Mouse (Mus musculus) neural tube, embryonic 12.5 days (tissue): ENCODE measurements around the gene Rhox7b. TPM values are rescaled to one million over a fixed set of nuclear protein-coding genes. Genes with fewer than 3 reads are reported as not detected.
"Not testable (repeated sequence)": the region's sequence is repeated elsewhere in the genome, so short reads cannot be mapped to it uniquely, and the experiment has no call there.

Source experiments
- ATAC-seq: fragments of 200-750 bp; cut with Nextera tagmentation; 2 replicates; pipeline ENCODE4 v1.8.0; 2017; ENCODE audit warnings: low read depth, mild to moderate bottlenecking, moderate TSS enrichment, moderate library complexity; ENCODE audit not compliant: low FRiP score
- H3K27ac ChIP-seq: fragments of 300-500 bp; sonication (generic); 2 replicates; pipeline ENCODE4 v1.5.1; 2016
- H3K27me3 ChIP-seq: fragments of 300-500 bp; sonication (generic); replicated peaks from 2 replicates; pipeline ENCODE4 v1.6.1; 2016; ENCODE audit warnings: mild to moderate bottlenecking
- H3K36me3 ChIP-seq: fragments of 300-500 bp; sonication (generic); 2 replicates; pipeline ENCODE4 v1.6.1; 2016; ENCODE audit warnings: mild to moderate bottlenecking
- H3K4me1 ChIP-seq: fragments of 300-500 bp; sonication (generic); 2 replicates; pipeline ENCODE4 v1.6.1; 2016
- H3K4me2 ChIP-seq: fragments of 300-500 bp; sonication (generic); replicated peaks from 2 replicates; pipeline ENCODE4 v1.6.1; 2016; ENCODE audit warnings: mild to moderate bottlenecking
- H3K4me3 ChIP-seq: fragments of 300-500 bp; sonication (generic); 2 replicates; pipeline ENCODE4 v1.5.1; 2016
- H3K9ac ChIP-seq: fragments of 300-500 bp; sonication (generic); 2 replicates; pipeline ENCODE4 v1.6.1; 2016; ENCODE audit warnings: mild to moderate bottlenecking
- H3K9me3 ChIP-seq: fragments of 300-500 bp; sonication (generic); 2 replicates; pipeline ENCODE4 v1.6.1; 2016; ENCODE audit warnings: mild to moderate bottlenecking
- WGBS: fragments of 180-500 bp; shearing (Covaris S2); methylation state at CpG from one replicate; pipeline ENCODE4 v1.1.7; 2016; 5-methylcytosine and 5-hydroxymethylcytosine counted together
- polyA plus RNA-seq: library from polyadenylated mRNA; unstranded; fragments of >200 nt; fragmentation: Nextera tagmentation; extraction: Ambion mirVana; gene quantifications from 2 replicates; pipeline ENCODE4 v1.2.1, GENCODE M21; 2016

The Rhox7b gene
- not detected in 2 replicates for polyA plus RNA-seq

- H3K9me3 ChIP-seq, H3K9ac ChIP-seq, H3K36me3 ChIP-seq, H3K27me3 ChIP-seq, H3K4me2 ChIP-seq, H3K27ac ChIP-seq, H3K4me3 ChIP-seq, H3K4me1 ChIP-seq, ATAC-seq: not testable (repeated sequence)
- 84% methylated on average over 9 of the region's 9 CpGs for WGBS
Observed at GRCm38 (mm10) chrX:37897132-37897531, at the start of gene Rhox7b. TSS of gene Rhox7b (minus strand) at chrX:37897232.

- Histone ChIP-seq H3K9ac (no peak overlapping the region), H3K27ac (no peak overlapping the region), H3K36me3 (no peaks in the 10 kb centered on the region), H3K4me2 (no peak overlapping the region), H3K9me3 (no peaks in the 10 kb centered on the region), H3K4me3 (no peak overlapping the region), H3K27me3 (no peaks in the 10 kb centered on the region), H3K4me1 (no peaks in the 10 kb centered on the region)
- WGBS = 75% methylated on average over 4 of the region's 4 CpGs
- ATAC-seq = no peak
Observed at GRCm38 (mm10) chrX:37916311-37916710, 19.3 kb upstream of the Rhox7b start.

GRCm38 (mm10) chrX:37908581-37908980 lies 11.5 kb upstream of the Rhox7b start:
- Histone ChIP-seq H3K27me3 (no peaks in the 10 kb centered on the region), H3K4me1 (no peaks in the 10 kb centered on the region), H3K9me3 (no peaks in the 10 kb centered on the region), H3K4me2 (no peak overlapping the region), H3K27ac (no peak overlapping the region), H3K9ac (no peak overlapping the region), H3K4me3 (no peak overlapping the region), H3K36me3 (no peaks in the 10 kb centered on the region)
- ATAC-seq = no peak
- WGBS = 55% methylated on average over 7 of the region's 7 CpGs

DNA sequence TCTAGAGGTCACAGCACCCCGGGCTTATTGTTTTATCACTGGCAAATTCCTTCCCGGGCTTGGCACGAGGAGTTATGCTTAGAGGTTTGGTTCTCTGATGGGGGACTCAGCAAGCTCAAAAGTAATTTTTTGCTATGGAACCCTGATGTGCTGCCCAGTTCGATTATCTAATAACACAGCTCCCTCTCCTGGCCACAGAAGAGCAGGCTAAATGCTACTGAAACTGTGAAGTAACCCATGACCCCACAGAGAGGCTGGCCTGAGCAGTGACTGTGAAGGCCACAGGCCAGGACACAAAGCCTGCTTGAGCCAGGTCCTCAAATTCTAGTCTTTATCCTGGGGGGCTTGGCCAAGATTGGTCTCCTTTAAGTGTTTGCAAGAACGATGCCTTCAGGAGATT lies 6.7 kb upstream of the Rhox7b start:
- no peak overlapping the region for H3K4me2 ChIP-seq
- no peaks in the 10 kb centered on the region for H3K27me3 ChIP-seq
- 79% methylated on average over 5 of the region's 5 CpGs for WGBS
- no peak overlapping the region for H3K4me3 ChIP-seq
- no peaks in the 10 kb centered on the region for H3K9me3 ChIP-seq
- no peak for ATAC-seq
- H3K4me1 ChIP-seq = no peaks in the 10 kb centered on the region
- no peaks in the 10 kb centered on the region for H3K36me3 ChIP-seq
- no peak overlapping the region for H3K9ac ChIP-seq
- no peak overlapping the region for H3K27ac ChIP-seq

DNA sequence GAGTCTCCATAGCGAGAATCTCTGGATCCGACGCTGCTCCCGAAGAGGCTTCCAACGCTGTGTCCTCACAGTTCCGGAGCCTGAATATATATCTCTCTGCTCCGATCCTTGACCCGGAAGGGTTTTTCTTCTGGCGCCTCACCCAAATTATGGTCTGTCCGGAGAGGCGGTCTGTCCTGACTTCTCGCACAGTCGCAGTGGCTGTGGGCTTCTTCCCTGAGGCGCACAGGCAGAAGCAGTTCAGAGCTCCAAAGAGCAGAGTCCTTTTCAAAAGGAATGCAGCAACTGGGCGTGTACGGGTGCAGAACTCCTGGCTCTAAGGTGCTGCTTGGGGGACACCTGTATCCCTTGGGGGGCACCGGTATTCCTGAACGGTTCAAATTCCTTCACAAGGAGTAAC lies 4.6 kb upstream of the Rhox7b start, which contains the start of gene Rhox9:
Gene Rhox9 (minus strand): TSS at position 101 of the 400 bp plus-strand sequence.
- H3K36me3 ChIP-seq, H3K27ac ChIP-seq, ATAC-seq, H3K9ac ChIP-seq, H3K9me3 ChIP-seq, H3K4me1 ChIP-seq, H3K4me3 ChIP-seq, H3K27me3 ChIP-seq, H3K4me2 ChIP-seq: not testable (repeated sequence)
- 93% methylated on average over 10 of the region's 18 CpGs for WGBS

- 78% methylated on average over 4 of the region's 4 CpGs for WGBS
- Histone ChIP-seq H3K27me3 (no peaks in the 10 kb centered on the region), H3K27ac (no peak within 1 kb of the TSS), H3K4me1 (no peaks in the 10 kb centered on the region), H3K9me3 (no peaks in the 10 kb centered on the region), H3K9ac (no peak within 1 kb of the TSS), H3K4me3 (no peak within 1 kb of the TSS), H3K36me3 (no peaks in the 10 kb centered on the region), H3K4me2 (no peak within 1 kb of the TSS)
- no peak for ATAC-seq
Observed at GRCm38 (mm10) chrX:37878844-37879243, 18.2 kb downstream of the Rhox7b start, which contains the start of gene Rhox8. TSS of gene Rhox8 (minus strand) at chrX:37878944.

DNA sequence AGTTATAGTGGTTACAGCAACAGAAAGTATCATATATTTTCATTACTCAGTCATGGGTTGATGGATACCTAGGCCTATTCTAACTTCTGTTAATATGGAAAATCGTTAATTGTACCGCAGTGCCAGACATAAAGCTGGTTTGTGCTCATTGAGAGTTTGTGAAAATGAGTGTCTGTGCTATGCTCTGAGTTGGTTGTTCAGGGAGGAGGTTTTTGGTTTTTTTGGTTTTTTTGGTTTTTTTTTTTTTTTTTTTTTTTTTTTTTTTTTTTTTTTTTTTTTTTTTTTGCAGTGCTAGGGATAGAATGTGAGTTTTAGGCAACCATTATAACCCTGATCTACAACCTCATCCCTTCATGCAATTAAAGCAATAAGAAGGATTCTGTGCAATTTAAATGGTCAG lies 25.4 kb downstream of the Rhox7b start:
- Histone ChIP-seq H3K9ac (no peak overlapping the region), H3K27ac (no peak overlapping the region), H3K9me3 (no peaks in the 10 kb centered on the region), H3K27me3 (no peaks in the 10 kb centered on the region), H3K4me3 (no peak overlapping the region), H3K4me2 (no peak overlapping the region), H3K36me3 (no peaks in the 10 kb centered on the region), H3K4me1 (no peaks in the 10 kb centered on the region)
- no peak for ATAC-seq
- 97% methylated on average over 2 of the region's 2 CpGs for WGBS

Other genes starting within 250 kb of the Rhox7b start
- gene Rhox4g, start 245.9 kb downstream of the Rhox7b start, polyA plus RNA-seq = not detected in 2 replicates
- not detected in 2 replicates for gene Rhox3h, start 228.5 kb downstream of the Rhox7b start, polyA plus RNA-seq
- not detected in 2 replicates for gene Rhox2h, start 224.0 kb downstream of the Rhox7b start, polyA plus RNA-seq
- gene Rhox5, start 92.4 kb downstream of the Rhox7b start, polyA plus RNA-seq = 0.84 and 1.1 TPM in 2 replicates
- gene Rhox6, start 70.3 kb downstream of the Rhox7b start, polyA plus RNA-seq = not detected in 2 replicates
- not detected in 2 replicates for gene Rhox7a, start 65.5 kb downstream of the Rhox7b start, polyA plus RNA-seq
- not detected in 2 replicates for gene Rhox8, start 18.3 kb downstream of the Rhox7b start, polyA plus RNA-seq
- gene Rhox9, start 4.5 kb upstream of the Rhox7b start, polyA plus RNA-seq = not detected in 2 replicates
- gene Btg1-ps1, start 121.6 kb upstream of the Rhox7b start, polyA plus RNA-seq = not detected in 2 replicates
- not detected in 2 replicates for gene Btg1-ps2, start 145.9 kb upstream of the Rhox7b start, polyA plus RNA-seq
- not detected in 2 replicates for gene Rhox10, start 169.2 kb upstream of the Rhox7b start, polyA plus RNA-seq
- gene Rhox11, start 187.9 kb upstream of the Rhox7b start, polyA plus RNA-seq = not detected in 2 replicates
- not detected in 2 replicates for gene Rhox12, start 213.7 kb upstream of the Rhox7b start, polyA plus RNA-seq
- gene Rhox13, start 224.0 kb upstream of the Rhox7b start, polyA plus RNA-seq = not detected in 2 replicates